Mouse (Mus musculus) hindbrain, embryonic 11.5 days (tissue): ENCODE results near the gene Gpd1. TPM values are rescaled to one million over a fixed set of nuclear protein-coding genes. Genes with fewer than 3 reads are reported as not detected.
"Not testable (repeated sequence)": the region's sequence is repeated elsewhere in the genome, so short reads cannot be mapped to it uniquely, and the experiment has no call there.

ENCODE experiments used
- ATAC-seq: fragments of 200-750 bp; cut with Nextera tagmentation; 2 replicates; pipeline ENCODE4 v1.8.0; 2017; ENCODE audit warnings: mild to moderate bottlenecking, moderate TSS enrichment, moderate library complexity; ENCODE audit not compliant: low FRiP score
- DNase-seq: peaks from one replicate; pipeline ENCODE4 v3.0.0-alpha.2; 2015; ENCODE audit warnings: low spot score
- H3K27ac ChIP-seq: fragments of 300-500 bp; sonication (generic); 2 replicates; pipeline ENCODE4 v1.5.1; 2014; ENCODE audit warnings: mild to moderate bottlenecking, low read depth, low read length
- H3K27me3 ChIP-seq: fragments of 300-500 bp; sonication (generic); 2 replicates; pipeline ENCODE4 v1.6.1; 2014; ENCODE audit warnings: mild to moderate bottlenecking, low read length, moderate library complexity, mixed read lengths; ENCODE audit not compliant: control insufficient read depth, insufficient read depth
- H3K36me3 ChIP-seq: fragments of 300-500 bp; sonication (generic); 2 replicates; pipeline ENCODE4 v1.6.1; 2014; ENCODE audit warnings: mild to moderate bottlenecking, low read length, moderate library complexity, mixed read lengths; ENCODE audit not compliant: control insufficient read depth, insufficient read depth
- H3K4me1 ChIP-seq: fragments of 300-500 bp; sonication (generic); replicated peaks from 2 replicates; pipeline ENCODE4 v1.6.1; 2014; ENCODE audit warnings: low read length, mixed read lengths; ENCODE audit not compliant: control insufficient read depth, insufficient read depth
- H3K4me2 ChIP-seq: fragments of 300-500 bp; sonication (generic); replicated peaks from 2 replicates; pipeline ENCODE4 v1.6.1; 2014; ENCODE audit warnings: mild to moderate bottlenecking, low read depth, low read length
- H3K4me3 ChIP-seq: fragments of 300-500 bp; sonication (generic); 2 replicates; pipeline ENCODE4 v1.5.1; 2014; ENCODE audit warnings: low read depth, low read length
- H3K9ac ChIP-seq: fragments of 300-500 bp; sonication (generic); 2 replicates; pipeline ENCODE4 v1.6.1; 2014; ENCODE audit warnings: low read depth, low read length
- H3K9me3 ChIP-seq: fragments of 300-500 bp; sonication (generic); 2 replicates; pipeline ENCODE4 v1.6.1; 2016; ENCODE audit warnings: low read length; ENCODE audit not compliant: control insufficient read depth
- WGBS: fragments of 180-500 bp; shearing (Covaris S2); extraction: QIAGEN DNeasy Blood & Tissue Kit; methylation state at CpG from one replicate; pipeline ENCODE4 v1.1.7; 2014; 5-methylcytosine and 5-hydroxymethylcytosine counted together
- polyA plus RNA-seq: library from polyadenylated mRNA; unstranded; fragments of >200 nt; fragmentation: Nextera tagmentation; extraction: Ambion mirVana; gene quantifications from 2 replicates; pipeline ENCODE4 v1.2.1, GENCODE M21; 2014

The Gpd1 gene
- polyA plus RNA-seq, 1 experiment from 2014 or later: 0.25 TPM

DNA sequence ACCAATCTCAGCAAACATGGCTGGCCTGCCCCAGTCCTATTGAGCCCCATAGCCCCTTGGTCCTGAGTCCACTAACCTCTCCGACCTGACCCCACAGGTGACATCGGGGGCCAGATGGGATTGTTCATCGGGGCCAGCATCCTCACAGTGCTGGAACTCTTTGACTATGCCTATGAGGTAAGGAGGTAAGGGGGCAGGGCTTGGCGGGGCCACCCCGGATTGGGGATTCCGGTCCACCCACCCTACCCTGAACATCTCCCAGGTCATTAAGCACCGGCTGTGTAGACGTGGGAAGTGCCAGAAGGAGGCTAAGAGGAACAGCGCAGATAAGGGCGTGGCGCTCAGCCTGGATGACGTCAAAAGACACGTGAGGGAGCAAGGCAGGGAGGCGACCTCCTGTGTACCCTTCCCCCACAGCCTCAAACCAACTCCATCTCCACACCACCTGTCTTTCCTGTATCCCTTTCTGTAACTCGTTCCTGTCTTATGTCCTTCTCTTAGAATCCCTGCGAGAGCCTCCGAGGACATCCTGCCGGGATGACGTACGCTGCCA, 18.7 kb upstream of the Gpd1 start:
- Histone ChIP-seq H3K36me3 (no peaks in the 10 kb centered on the region), H3K27ac (no peak overlapping the region), H3K4me1 (peaks cover 8% of the 10 kb centered on the region), H3K9me3 (no peaks in the 10 kb centered on the region), H3K4me3 (no peak overlapping the region), H3K4me2 (no peak overlapping the region), H3K27me3 (no peaks in the 10 kb centered on the region), H3K9ac (no peak overlapping the region)
- no peak for DNase-seq
- 39% methylated on average over 20 of the region's 20 CpGs for WGBS
- no peak for ATAC-seq

DNA sequence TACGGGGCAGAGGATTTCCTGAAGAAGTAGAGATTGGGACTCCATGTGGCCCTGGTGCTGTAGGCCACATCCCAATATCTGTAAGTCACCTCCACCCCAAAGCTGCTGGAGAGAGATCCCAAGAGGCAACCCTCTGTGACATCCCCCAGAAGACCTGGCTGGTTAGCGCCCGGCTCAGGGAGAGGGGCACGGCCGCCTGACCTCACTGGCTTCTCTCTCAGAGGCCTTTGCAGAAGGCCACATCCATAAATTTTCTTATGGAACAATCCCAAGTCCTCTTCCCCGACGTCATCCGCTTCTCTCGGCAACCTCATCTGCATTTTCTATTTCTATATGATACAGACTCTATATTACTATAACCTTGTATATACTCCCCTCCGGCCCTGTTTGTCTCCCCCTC, 17.6 kb upstream of the Gpd1 start:
- Histone ChIP-seq H3K9me3 (no peaks in the 10 kb centered on the region), H3K27me3 (no peaks in the 10 kb centered on the region), H3K4me1 (peaks cover 15% of the 10 kb centered on the region), H3K27ac (no peak overlapping the region), H3K36me3 (no peaks in the 10 kb centered on the region), H3K4me3 (no peak overlapping the region), H3K4me2 (no peak overlapping the region), H3K9ac (no peak overlapping the region)
- WGBS: 91% methylated on average over 10 of the region's 10 CpGs
- DNase-seq: no peak
- no peak for ATAC-seq

DNA sequence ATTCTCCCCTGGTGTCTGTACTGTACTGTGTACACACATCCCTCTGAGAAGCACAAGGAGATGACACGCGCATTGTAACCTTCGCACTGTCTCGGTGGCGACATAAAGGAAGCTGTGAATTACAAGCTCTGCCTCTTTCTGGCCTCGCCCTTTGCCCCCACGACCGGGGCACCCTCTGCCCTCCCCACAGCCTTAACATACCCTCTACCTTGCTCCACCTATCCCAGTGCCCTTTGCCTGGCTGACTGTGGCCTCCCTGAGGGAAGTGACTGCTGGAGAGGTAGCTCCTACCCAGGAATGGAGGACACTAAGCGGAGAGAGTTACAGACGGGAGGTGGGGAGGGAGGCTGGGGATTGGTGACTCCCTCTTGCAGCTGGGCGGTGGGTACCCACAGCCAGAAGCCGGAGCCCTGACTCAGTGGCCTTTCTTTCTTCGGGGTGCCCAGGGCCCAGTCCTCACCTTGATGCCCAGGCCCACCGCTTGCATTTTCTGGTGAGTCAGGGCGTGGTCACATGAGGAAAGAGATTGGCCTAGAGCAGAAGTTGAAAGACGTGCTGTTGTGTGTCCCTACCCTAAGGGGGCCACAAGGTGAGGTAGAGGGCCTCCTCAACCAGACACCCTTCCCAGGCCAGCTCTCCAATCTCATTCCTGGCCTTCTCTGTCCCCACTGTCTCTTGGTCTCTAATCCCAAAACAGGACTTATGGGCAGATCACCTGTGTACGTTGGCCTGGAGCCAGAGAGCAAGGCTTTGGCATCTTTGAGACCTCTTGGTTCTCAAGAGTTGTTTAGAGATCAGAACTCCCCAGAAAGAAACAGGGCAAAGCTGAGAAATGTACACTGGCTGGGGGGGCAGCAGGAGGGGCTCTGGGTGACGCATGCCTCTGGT, 16.9 kb upstream of the Gpd1 start:
- WGBS: 90% methylated on average over 18 of the region's 18 CpGs

DNA sequence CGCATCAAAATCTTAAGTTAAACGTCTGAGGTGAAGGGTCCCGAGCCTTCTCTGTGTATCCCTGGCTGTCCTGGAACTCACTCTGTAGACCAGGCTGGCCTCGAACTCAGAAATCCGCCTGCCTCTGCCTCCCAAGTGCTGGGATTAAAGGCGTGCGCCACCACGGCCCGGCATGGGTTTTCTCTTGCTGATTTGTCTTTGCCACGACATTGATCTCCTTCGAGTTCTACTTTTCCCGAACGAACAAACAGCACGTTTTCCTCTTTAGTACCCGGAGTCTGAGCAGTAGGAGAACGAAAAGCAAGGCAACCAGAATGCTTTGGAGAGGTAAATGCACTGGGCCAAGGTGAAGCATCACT, 15.7 kb upstream of the Gpd1 start:
- Histone ChIP-seq H3K9ac (peak overlapping the region; percentile 98), H3K4me1 (peaks cover 18% of the 10 kb centered on the region), H3K4me3 (peak overlapping the region; percentile 89)
- WGBS: 50% methylated on average over 16 of the region's 16 CpGs
- peak; percentile 6; the same call in 1 of the 2 replicates for ATAC-seq
- H3K27ac ChIP-seq, H3K27me3 ChIP-seq, DNase-seq, H3K4me2 ChIP-seq, H3K9me3 ChIP-seq, H3K36me3 ChIP-seq: not testable (repeated sequence)

More for the DNA sequence above, 16.9 kb upstream of the Gpd1 start:
- Histone ChIP-seq H3K4me3 (no peak overlapping the region), H3K4me1 (peaks cover 18% of the 10 kb centered on the region), H3K4me2 (no peak overlapping the region), H3K27me3 (no peaks in the 10 kb centered on the region), H3K9me3 (no peaks in the 10 kb centered on the region), H3K27ac (no peak overlapping the region), H3K36me3 (no peaks in the 10 kb centered on the region), H3K9ac (no peak overlapping the region)
- no peak for ATAC-seq
- no peak for DNase-seq

DNA sequence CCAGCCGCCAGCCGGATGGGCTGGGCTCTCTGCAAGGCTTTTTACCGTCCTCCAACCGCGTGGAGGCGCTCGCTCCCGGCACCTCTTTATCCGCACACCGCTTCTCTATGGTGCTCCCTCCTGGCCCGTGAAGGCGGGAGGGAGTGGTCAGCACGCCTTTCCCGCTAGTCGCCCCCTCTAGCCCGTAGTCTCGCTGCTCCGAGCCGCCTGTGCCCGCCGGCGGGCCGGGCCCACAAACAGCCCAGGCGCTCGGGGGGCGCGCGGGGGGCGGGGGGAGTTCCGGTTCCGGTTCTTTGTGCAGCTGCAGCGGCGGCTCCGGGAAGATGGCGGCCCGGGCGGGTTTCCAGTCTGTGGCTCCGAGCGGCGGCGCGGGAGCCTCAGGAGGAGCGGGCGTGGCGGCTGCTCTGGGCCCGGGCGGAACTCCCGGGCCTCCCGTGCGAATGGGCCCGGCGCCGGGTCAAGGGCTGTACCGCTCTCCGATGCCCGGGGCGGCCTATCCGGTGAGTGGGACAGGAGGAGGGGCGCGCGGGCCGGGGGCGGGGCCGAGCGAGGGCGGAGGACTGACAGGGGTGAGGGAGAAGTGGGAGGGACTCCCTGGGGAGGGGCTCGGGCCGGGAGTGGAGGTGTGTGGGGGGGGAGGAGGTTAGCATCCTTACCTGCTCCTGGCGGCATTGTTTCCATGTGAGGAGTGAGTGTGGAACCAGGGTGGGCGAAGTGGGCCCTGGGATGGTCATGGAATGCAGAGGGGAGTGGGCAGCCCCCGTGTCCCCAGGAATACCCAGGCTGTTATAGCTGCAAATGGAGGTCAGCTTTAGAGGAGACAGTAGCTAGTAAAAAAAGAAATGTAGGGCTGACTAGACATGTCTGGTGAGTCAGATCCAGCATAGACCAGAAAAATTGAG, 15.1 kb upstream of the Gpd1 start, which contains the start of gene Smarcd1:
Smarcd1 (plus strand) TSS at position 131 of the 902 bp plus-strand sequence.
- Histone ChIP-seq H3K4me2 (peak within 1 kb of the TSS; percentile 87), H3K9me3 (no peaks in the 10 kb centered on the region), H3K4me1 (peaks cover 18% of the 10 kb centered on the region), H3K36me3 (peaks cover 2% of the 10 kb centered on the region), H3K9ac (peak within 1 kb of the TSS; percentile 98), H3K27me3 (no peaks in the 10 kb centered on the region), H3K27ac (peak within 1 kb of the TSS; percentile 97), H3K4me3 (peak within 1 kb of the TSS; percentile 89)
- ATAC-seq (peak; percentile 94), DNase-seq (peak; percentile 97)
- 1% methylated on average over 54 of the region's 71 CpGs for WGBS

DNA sequence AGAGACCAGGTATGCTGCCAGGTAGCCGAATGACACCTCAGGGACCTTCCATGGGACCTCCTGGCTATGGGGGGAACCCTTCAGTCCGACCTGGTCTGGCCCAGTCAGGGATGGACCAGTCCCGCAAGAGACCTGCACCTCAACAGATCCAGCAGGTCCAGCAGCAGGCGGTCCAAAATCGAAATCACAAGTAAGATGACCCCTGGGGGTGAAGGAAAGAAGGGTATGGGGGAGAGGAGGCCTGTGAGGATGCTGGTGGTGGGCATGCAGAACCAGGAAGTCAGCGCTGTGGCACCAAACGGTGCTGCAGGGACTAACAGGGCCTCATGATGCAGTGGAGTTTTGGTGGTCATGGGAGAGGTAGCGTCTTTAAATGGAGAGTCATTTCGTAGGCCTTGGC, 14.2 kb upstream of the Gpd1 start:
- Histone ChIP-seq H3K9me3 (no peaks in the 10 kb centered on the region), H3K4me2 (peak overlapping the region; percentile 87), H3K27ac (peak overlapping the region; percentile 97), H3K27me3 (no peaks in the 10 kb centered on the region), H3K9ac (peak overlapping the region; percentile 98), H3K4me3 (peak overlapping the region; percentile 89), H3K4me1 (peaks cover 18% of the 10 kb centered on the region), H3K36me3 (peaks cover 10% of the 10 kb centered on the region)
- DNase-seq (no peak), ATAC-seq (no peak)
- 60% methylated on average over 9 of the region's 9 CpGs for WGBS

DNA sequence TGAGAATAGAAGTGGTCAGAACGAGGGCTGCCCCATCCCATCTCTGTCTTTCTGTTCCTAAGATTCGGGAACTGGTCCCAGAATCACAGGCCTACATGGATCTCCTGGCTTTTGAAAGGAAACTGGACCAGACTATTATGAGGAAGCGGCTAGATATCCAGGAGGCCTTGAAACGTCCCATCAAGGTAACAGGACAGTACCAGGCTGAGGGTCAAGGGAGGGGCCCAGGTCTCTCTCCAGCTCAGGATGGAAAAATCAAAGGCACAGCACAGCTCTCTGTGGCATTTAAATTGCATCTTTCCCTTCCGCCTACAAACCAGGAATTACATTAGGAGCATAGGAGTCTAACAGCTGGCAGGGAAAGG, 13.7 kb upstream of the Gpd1 start:
- Histone ChIP-seq H3K9ac (peak overlapping the region; percentile 98), H3K27me3 (no peaks in the 10 kb centered on the region), H3K4me1 (peaks cover 18% of the 10 kb centered on the region), H3K36me3 (peaks cover 14% of the 10 kb centered on the region), H3K4me3 (peak overlapping the region; percentile 89), H3K9me3 (no peaks in the 10 kb centered on the region), H3K27ac (peak overlapping the region; percentile 97), H3K4me2 (peak overlapping the region; percentile 87)
- DNase-seq (no peak), ATAC-seq (no peak)
- WGBS: 78% methylated on average over 5 of the region's 5 CpGs

DNA sequence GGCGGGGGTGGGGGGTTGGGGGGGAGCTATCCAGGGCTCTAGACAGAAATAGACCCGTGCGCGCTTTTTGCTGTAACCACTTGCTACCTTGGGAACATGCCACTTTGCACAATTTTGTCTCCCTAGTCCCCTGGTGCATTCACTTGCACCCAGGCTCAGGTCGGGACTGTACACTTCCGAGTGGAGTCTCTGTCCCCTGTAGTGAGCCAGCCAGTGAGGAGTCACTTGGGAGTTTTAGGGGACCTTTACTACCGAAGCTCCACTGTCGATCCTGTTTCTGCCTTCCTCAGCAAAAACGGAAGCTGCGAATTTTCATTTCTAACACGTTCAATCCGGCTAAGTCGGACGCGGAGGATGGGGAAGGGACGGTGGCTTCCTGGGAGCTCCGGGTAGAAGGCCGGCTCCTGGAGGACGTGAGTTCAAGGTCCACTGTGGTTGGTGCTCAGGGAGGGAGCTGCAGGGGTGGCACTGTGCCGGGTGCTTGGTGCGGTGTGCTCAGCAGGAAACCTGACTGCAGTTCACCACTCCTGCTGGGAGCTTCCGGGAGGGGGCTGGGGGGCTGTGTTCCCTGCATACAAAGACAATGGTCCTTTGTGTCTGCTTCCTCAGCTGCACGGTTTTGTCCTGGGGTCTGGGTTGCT, 13.2 kb upstream of the Gpd1 start:
- Histone ChIP-seq H3K4me3 (peak overlapping the region; percentile 89), H3K36me3 (peaks cover 19% of the 10 kb centered on the region), H3K4me1 (peaks cover 18% of the 10 kb centered on the region), H3K27ac (peak overlapping the region; percentile 97), H3K9ac (peak overlapping the region; percentile 70), H3K4me2 (peak overlapping the region; percentile 87), H3K9me3 (no peaks in the 10 kb centered on the region), H3K27me3 (no peaks in the 10 kb centered on the region)
- DNase-seq (no peak), ATAC-seq (no peak)
- 26% methylated on average over 23 of the region's 23 CpGs for WGBS
